Mouse (Mus musculus): ENCODE data around the gene Ush2a.
A peak's percentile ranks its signal among the peaks of the same experiment; 100 is the strongest.

Ush2a gene

DNA sequence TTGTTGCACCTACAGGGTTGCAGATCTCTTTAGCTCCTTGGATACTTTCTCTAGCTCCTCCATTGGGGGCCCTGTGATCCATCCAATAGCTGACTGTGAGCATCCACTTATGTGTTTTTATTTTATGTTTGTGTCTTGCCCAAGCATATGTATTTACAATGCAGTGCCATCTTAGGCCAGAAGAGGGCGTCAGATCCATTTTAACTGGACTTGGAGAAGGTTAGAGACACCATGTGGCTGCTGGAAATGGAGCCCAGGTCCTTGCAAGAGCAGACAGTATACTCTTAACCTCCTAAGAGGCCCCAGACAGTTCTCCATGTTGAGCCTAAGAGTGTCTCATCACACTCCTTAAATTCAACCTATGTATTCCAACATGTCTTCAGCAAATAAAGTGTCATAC is 281.5 kb downstream of the Ush2a start:
- no peak for DNase-seq (ENCODE audit: low spot score in 2 of 2)

GRCm38 (mm10) chr1:188549686-188550085 is 287.9 kb downstream of the Ush2a start:
- no peak for DNase-seq (ENCODE audit: low spot score in 2 of 2)

DNA sequence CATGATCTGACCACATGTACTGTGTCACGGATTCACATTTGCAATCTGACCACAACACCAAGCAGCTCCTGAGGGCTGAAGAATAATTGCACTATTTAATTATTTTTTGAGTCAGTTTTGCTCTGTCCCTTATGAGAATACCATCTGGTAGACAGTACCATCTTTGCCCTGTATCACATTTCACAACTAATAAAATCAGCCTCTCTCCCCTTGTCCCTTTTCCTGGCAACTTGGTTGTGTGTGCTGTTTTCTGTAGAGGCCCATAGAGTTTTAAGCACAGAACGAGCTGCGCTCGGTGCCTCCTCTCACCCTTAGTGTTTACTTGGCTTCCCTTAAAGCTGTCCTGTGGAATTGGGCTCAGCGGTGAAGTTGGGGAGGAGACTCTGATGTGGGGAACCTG is 290.0 kb downstream of the Ush2a start:
- no peak for DNase-seq (ENCODE audit: low spot score in 2 of 2)

DNA sequence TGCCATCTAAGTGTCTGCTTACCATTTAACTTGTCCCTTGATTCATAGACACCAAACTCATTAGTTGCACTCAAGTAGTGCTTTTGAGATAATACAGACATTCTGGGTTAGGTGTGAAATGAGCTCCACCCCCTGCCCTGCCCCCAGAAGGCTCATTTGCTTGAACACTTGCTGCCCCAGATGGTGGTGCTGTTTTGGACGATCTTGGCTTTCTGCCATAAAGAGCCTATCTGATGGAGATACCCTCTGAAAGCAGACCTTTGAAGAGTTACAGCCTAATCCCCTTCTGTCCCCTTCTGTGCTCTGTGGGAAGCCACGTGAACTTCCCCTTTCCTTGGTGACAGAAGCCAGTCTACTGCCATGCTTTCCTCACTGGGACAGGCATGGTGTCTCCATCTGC is 297.1 kb downstream of the Ush2a start:
- DNase-seq (ENCODE audit: low spot score in 2 of 2) = no peak

- no peak for DNase-seq (ENCODE audit: low spot score in 2 of 2)
Observed at GRCm38 (mm10) chr1:188566229-188566628, 304.4 kb downstream of the Ush2a start.

- DNase-seq (ENCODE audit: low spot score in 2 of 2) = no peak
Observed at GRCm38 (mm10) chr1:188567486-188567885, 305.7 kb downstream of the Ush2a start.

- DNase-seq (ENCODE audit: low spot score in 2 of 2) = no peak
Observed at GRCm38 (mm10) chr1:188568295-188568961, 306.6 kb downstream of the Ush2a start.

- no peak for DNase-seq (ENCODE audit: low spot score in 2 of 2)
Observed at GRCm38 (mm10) chr1:188576246-188576747, 314.5 kb downstream of the Ush2a start.

GRCm38 (mm10) chr1:188577376-188577775 is 315.6 kb downstream of the Ush2a start:
- DNase-seq (ENCODE audit: low spot score in 2 of 2) = no peak

DNA sequence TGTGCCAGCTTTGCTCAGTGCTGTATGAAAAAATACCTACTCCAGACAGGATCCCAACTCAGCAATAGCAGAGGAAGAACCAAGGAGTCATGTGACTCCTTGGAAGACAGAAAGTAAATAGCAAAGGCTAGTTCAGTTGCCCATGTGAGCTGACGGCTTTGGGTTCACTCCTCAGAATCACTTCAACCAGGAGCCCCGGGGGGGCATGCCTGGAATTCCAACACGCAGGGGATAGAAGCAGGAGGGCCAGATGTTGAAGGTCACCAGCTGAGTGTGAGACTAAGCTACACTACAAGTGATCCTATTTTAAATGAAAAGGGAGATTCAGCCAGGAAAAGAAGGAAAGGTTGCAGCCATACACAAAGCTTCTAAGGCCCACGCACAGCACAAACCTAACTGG is 319.3 kb downstream of the Ush2a start:
- no peak for DNase-seq (ENCODE audit: low spot score in 2 of 2)

DNA sequence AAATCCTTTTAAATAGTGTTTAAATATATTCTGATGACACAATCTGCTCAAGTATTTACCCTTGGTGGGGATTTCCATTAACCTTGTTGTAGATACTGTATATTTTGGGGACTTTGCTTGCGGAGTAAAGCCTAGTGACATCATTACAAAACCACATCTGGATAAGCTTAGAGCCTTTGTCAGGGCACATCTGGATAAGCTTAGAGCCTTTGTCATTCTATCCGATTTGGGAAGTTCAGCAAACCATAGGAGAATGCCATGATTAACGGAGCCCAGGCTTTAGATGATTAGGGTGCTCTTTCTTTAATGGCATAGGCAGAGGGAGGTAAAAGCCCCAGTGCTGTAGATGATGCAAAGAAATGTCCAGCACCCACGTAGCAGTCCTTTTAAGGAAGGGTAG is 333.4 kb downstream of the Ush2a start:
- DNase-seq (ENCODE audit: low spot score in 2 of 2) = no peak

DNA sequence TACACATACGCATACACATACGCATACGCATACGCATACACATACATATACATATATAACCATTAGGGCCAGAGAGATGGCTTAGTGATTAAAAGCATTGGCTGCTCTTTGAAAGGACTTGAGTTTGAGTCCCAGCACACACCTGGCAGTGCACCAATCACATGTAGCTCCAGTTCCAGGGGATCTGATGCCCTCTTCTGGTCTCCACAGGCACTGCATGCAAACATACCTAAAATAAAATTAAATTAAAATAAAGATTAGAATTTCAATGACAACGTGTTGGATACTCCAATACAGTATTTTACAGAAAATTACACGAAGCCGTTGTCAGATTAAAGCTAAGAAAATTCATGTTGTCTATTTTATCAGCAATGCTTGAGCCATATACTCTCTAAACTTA is 336.2 kb downstream of the Ush2a start:
- DNase-seq (ENCODE audit: low spot score in 2 of 2) = no peak

DNA sequence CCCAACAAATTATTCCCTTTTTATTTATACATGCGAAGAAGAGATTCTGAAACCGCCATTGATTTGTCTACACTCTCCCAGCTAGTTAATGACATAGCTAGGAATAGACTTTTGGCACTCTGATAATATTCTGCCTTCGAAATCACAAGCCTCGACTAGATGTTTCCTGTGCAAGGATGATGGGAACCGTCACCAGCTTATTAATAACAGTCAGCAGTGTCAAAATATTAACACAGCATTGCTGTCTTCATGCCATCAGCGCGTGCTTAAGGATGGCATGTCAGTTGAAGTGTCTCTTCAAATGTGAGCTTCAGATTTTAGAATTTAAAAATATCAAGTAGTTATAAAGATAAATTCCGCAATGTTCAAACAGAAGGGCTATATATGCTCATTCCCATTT is 337.3 kb downstream of the Ush2a start:
- no peak for DNase-seq (ENCODE audit: low spot score in 2 of 2)

GRCm38 (mm10) chr1:188606450-188606849 is 344.6 kb downstream of the Ush2a start:
- no peak for DNase-seq (ENCODE audit: low spot score in 2 of 2)

GRCm38 (mm10) chr1:188616547-188616946 is 354.7 kb downstream of the Ush2a start:
- DNase-seq (ENCODE audit: low spot score in 2 of 2) = no peak

GRCm38 (mm10) chr1:188633736-188634135 is 371.9 kb downstream of the Ush2a start:
- DNase-seq (ENCODE audit: low spot score in 2 of 2) = peak in 1 of 2 experiments; percentile 29

DNA sequence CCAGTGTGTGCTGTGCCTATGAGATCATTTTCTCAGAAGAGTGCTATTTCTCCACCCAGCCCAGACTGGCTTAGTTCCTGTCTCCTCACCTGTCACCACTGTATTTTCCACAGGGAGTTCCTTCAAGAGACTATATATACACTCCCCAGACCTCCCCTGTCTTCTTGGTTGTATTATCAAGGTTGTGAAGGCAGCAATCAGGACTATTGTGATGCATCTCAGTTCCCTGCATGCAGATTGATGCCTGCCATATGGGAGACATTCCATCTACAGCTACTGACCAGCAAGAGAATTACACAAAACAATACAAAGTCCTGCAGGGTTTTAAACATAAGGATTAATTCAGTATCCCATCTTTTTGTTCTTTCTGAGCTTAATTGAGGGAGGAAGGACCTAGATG is 377.8 kb downstream of the Ush2a start:
- no peak for DNase-seq (ENCODE audit: low spot score in 2 of 2)

- DNase-seq (ENCODE audit: low spot score in 2 of 2) = no peak
Observed at GRCm38 (mm10) chr1:188643156-188643555, 381.3 kb downstream of the Ush2a start.

GRCm38 (mm10) chr1:188653001-188653400 is 391.2 kb downstream of the Ush2a start:
- no peak for DNase-seq (ENCODE audit: low spot score in 2 of 2)

DNA sequence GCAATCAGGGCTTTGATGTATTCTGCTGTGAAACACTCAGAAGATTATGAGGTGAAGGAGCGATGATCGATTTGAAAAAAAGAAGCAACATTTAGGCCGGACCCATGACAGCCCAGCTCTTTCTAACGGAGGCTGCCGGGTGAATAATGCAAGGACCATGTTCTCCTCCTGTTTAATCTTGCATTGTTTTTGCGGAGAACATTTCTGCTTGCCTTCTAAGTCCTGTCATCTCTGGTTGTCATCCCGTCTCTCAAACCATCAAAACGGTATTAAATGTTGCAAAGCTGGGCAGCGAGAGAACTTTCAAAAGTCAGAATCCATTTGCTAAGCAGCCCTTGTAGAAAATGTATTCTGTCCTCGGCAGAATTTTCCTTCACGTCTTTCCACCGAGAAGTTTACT is 394.3 kb downstream of the Ush2a start:
- DNase-seq (ENCODE audit: low spot score in 2 of 2) = no peak

GRCm38 (mm10) chr1:188659159-188659558 is 397.3 kb downstream of the Ush2a start:
- DNase-seq (ENCODE audit: low spot score in 2 of 2) = no peak

GRCm38 (mm10) chr1:188660339-188660738 is 398.5 kb downstream of the Ush2a start:
- no peak for DNase-seq (ENCODE audit: low spot score in 2 of 2)

DNA sequence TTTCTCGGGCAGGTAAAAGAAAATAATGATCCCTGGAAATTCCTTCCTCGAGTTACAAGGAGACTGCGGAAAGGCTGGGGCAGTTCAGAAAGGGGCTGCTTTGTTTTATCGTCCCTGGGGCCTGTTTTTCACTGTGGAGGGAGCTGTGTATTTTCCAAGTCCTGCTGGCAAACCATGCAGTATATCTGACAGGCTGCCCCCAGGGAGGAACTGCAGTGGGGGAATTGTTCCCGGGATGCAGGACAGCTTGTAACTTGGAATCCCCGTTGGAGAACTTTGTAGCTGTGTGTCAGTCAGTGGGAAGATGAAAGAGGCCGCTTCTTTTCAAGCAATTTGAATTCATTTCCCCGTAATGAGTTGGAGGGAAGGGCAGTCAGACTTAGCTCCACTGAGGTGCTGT is 399.1 kb downstream of the Ush2a start:
- peak in 1 of 2 experiments; percentile 7 for DNase-seq (ENCODE audit: low spot score in 2 of 2)

- DNase-seq (ENCODE audit: low spot score in 2 of 2) = no peak
Observed at GRCm38 (mm10) chr1:188667460-188667859, 405.6 kb downstream of the Ush2a start.
